Mouse (Mus musculus): Measurements from ENCODE around the gene Vmn2r8.
"Not testable (repeated sequence)": the region's sequence is repeated elsewhere in the genome, so short reads cannot be mapped to it uniquely, and the experiment has no call there.

Vmn2r8 gene

GRCm38 (mm10) chr5:108808750-108809149, at the start of gene Vmn2r8:
Gene Vmn2r8 (minus strand): TSS chr5:108808850.
- not testable (repeated sequence) for DNase-seq

DNA sequence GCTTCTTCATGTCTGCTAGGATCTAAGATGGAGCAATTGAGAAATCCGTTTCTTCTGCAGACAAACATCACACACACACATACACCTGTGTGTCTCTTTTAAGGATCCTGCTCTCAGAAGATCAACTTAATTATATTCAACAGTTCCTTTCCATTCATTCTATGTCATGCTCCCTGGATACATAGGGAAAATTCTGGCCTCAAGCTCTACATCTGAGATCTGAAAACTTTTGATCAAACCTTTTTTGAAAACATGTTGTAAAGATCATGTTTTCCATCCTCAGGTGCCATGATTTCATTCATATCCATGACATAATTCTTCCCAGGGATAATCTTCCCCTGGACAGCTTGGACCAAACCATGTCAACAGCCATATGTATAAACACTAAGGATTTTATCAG, 43.9 kb upstream of the Vmn2r8 start, which contains the start of gene Vmn2r9:
TSS of gene Vmn2r9 (minus strand) at position 101 of the 400 bp plus-strand sequence.
- DNase-seq: not testable (repeated sequence)

DNA sequence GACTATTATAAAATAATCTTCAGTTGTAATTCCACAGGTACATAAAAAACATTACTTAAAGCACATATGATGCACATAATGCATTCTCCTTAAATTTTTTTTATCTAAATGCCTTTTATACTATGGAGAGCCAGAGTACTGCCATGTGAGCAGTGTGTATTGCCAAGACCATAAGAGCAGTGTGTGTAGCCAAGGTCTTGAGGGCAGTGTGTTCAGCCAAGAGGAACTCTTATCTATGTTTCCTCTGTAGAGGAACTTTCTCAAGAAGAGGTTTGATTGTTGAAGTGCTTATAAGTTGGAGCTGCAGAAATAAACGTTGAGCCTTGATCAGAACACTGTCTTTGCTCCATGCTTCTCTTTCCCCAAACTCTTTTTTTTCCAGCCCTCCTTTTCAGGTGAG, 40.8 kb upstream of the Vmn2r8 start:
- DNase-seq: no peak

DNA sequence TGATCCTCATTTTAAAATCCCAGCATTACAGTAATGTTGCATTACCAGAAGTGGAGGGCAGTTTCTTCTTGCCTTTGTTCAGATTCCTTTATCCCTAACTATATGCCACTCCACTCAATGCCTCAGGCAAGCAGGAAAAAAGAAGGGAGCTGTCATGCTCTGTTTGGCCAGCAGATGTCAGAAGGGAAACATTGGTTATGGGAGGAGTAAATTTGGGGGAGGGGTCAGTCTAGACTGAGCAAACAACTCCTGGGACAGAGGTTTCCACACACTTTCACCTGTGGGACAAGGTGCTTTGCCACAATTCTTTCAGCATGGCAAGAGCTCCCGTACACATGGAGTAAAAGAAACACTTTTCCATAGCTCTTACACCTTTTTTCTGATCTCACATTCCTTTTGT, 27.5 kb upstream of the Vmn2r8 start:
- DNase-seq: peak; percentile 9 to 10

DNA sequence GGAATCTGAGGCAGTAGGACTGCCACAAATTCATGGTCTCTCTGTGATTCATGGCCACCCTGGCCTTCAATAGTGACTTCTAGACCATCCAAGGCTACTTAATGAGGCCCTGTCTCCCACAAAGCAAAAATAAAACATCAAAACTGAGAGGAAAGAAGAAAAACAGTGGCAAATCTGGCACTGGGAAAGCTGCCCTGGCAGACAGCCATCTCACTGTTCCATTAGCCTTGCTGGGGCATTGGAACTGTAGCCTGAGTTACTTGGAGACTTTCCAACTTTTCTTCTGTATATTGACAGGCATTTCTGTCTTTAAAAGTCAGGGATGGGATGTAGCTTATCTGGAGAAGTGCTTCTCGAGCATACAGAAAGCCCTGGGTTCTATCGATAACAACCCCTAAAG, 14.6 kb upstream of the Vmn2r8 start:
- DNase-seq: peak; percentile 54 to 64

DNA sequence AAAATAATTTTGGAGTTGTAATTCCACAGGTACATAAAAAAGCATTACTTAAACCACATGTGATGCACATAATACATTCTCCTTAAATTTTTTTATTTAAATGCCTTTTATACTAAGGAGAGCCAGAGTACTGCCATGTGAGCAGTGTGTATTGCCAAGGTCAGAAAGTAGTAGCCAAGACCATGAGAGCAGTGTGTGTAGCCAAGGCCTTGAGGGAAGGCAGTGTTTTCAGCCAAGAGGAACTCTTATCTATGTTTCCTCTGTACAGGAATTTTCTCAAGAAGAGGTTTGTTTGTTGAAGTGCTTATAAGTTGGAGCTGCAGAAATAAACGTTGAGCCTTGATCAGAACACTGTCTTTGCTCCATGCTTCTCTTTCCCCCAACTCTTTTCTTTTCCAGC, 5.0 kb downstream of the Vmn2r8 start:
- DNase-seq: no peak

GRCm38 (mm10) chr5:108795263-108795662, 13.4 kb downstream of the Vmn2r8 start, which contains the start of gene Tmed11:
Gene Tmed11 (minus strand): TSS chr5:108795363.
- not testable (repeated sequence) for DNase-seq

DNA sequence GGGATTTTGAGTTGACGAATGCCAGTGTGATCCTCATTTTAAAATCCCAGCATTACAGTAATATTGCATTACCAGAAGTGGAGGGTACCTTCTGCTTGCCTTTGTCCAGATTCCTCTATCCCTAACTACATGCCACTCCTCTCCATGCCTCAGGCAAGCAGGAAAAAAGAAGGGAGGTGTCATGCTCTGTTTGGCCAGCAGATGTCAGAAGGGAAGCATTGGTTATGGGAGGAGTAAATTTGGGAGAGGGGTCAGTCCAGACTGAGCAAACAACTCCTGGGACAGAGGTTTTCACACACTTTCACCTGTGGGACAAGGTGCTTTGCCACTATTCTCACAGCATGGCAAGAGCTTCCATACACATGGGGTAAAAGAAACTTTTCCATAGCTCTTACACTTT, 18.3 kb downstream of the Vmn2r8 start:
- peak; percentile 48 to 51 for DNase-seq

GRCm38 (mm10) chr5:108774630-108775306, 33.9 kb downstream of the Vmn2r8 start, which contains the start of gene Rnf212:
Gene Rnf212 (minus strand): TSS chr5:108774982.
- peak in 1 of 2 experiments; percentile 1 for DNase-seq

- no peak for DNase-seq
Measured at GRCm38 (mm10) chr5:108760002-108760401, 48.6 kb downstream of the Vmn2r8 start.

DNA sequence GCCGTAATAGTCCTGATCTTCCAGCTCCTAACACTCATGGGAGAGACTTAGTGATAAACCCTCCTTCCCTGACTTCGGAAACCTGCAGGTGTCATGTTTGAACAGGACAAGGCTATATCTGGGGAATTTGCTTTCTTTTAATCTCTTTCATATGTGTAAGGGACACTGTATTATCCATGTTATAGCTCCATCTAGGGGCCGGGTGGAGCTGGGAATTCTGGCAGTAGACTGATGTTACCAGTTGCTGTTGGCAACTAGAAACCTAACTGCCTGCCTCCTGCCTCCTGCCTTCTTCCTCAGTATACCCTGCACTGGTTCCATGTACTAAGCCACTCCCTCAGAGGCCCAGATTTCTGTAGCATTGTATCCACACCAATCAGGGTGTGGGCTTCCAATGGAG, 50.3 kb downstream of the Vmn2r8 start:
- peak; percentile 31 to 42 for DNase-seq

DNA sequence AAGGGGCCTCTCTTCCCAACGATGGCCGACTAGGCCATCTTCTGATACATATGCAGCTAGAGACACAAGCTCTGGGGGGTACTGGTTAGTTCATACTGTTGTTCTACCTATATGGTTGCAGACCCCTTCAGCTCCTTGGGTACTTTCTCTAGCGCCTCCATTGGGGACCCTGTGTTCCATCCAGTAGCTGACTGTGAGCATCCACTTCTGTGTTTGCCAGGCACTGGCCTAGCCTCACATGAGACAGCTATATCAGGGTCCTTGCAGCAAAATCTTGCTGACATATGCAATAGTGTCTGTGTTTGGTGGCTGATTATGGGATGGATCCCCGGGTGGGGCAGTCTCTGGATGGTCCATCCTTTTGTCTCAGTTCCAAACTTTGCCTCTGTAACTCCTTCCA, 57.4 kb downstream of the Vmn2r8 start:
- DNase-seq: not testable (repeated sequence)

DNA sequence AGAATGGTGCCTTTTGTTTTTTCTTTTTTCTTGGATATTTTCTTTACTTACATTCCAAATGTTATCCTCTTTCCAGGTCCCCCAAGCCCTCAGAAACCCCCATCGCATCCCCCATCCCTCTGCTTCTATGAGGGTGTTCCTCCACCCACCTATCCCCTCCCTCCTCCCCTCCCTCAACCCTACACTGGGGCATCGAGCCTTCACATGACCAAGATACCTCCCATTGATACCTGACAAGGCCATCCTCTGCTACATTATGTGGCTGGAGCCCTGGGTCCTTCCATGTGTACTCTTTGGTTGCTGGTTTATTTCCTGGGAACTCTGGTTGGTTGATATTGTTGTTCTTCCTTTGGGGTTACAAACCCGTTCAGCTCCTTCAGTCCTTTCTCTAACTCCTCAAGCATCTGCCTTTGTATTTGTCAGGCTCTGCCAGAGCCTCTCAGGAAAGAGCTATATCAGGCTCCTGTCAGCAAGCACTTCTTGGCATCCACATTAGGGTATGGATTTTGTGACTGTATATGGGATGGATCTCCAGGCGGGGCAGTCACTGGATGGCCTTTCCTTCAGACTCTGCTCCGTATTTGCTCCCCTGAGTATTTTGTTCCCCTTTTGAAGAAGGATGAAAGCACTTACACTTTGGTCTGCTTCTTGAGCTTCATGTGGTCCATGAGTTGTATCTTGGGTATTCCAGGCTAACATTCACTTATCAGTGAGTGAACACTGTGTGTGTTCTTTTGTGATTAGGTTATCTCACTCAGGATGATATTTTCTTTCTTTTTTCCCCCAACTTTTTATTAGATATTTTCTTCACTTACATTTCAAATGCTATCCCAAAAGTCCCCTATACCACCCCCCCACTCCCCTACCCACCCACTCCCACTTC, 58.1 kb downstream of the Vmn2r8 start:
- no peak for DNase-seq

DNA sequence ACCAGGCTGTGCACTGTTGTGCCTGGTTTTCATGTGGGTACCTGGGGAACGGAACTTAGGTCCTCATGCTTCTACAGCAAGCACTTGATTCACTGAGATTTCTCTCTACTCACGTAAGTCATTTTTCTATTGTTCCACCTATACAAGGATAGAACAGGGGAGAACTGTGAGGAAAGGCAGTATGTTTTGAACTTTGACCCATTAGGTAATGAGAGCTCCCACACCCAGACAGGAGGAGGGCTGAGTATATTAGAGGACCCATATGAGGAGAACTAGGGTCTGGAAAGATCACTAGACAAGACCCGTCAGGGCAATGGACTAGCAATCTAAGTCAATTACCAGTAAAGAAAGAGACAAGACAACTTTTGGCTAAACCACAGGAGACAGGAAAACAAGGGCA, 64.0 kb downstream of the Vmn2r8 start:
- DNase-seq: no peak

DNA sequence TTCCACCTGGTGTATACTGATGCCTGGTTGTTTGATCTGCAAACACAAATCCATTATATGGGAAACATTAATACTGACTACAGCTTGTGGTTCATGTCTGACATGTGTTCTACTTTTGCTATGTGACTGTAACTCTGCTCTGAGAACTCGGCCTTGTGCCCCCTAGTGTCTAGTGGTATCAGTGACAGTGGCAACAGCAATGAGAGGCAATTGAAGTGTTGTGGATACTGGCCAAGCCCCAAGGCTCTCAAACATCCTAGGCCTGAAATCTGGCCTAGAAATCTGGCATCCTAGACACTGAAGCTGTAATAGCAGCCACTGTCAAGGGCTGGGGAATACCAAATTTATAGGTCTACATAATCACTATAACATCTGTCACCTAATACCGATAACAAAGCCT, 64.8 kb downstream of the Vmn2r8 start:
- DNase-seq: peak; percentile 18 to 19

- DNase-seq: no peak
Measured at GRCm38 (mm10) chr5:108742596-108742995, 66.1 kb downstream of the Vmn2r8 start.

DNA sequence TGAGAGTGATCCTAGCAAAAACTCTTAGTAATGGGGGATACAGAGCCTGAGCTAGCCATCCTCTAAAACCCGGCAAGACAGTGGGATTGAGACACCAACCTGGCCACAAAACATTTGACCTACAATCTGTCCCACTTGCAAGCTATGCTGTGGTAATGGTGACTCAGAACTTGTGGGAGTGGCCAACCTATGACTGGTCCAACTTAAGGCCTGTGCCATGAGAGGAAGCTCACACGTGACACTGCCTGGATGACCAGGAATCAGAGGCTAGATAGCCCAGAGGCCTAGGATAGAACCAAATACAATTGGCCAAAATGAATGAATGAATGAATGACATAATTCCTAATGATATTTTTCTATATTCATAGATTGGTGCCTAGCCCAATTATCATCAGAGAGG, 66.8 kb downstream of the Vmn2r8 start:
- DNase-seq: no peak
